Mouse (Mus musculus): ENCODE measurements around the gene Rpsa. TPM values are rescaled to one million over a fixed set of nuclear protein-coding genes. Genes with fewer than 3 reads are reported as not detected.

The Rpsa gene
- 1,547 TPM for polyA plus RNA-seq (2017; shearing (Covaris generic))

DNA sequence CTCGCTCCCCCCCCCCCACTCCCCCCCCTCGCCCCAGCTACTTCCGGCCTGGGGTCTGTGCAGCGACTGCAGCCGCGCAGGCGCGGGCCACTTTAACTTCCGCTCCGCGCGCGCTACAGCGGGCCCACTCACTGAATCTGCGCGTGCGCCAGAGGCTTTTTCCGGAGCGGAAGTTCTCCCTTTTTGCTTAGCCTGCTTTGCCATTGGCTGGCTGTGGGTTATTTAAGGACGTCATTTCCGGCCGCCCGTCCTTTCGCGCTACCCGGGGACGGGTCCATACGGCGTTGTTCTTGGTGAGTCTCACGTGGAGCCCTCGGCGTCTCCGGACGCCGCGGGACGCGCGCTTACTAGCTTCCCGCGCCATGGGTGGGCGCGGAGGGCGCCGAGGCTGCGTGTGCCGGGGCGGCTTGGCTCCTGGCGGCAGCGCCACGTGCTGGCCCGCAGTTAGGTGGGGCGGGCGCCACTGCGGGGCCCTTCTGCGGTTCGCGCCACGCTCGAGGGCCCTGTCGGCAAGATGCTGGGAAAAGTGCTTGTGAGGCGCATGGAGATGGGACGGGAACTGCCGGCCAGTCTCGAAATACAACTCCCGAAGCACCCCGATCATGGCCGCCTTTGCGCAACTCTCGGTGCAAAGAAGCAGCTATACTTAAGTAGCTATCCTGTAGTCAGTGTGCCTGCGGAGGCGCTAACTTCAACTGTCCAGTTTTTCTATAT is at the start of gene Rpsa:
Rpsa (plus strand) TSS at position 152 of the 714 bp plus-strand sequence.

GRCm38 (mm10) chr9:120091696-120092238 is 35.7 kb upstream of the Rpsa start, which contains the start of gene Ccr8:
Gene Ccr8, plus strand, starts transcription at chr9:120092114.

DNA sequence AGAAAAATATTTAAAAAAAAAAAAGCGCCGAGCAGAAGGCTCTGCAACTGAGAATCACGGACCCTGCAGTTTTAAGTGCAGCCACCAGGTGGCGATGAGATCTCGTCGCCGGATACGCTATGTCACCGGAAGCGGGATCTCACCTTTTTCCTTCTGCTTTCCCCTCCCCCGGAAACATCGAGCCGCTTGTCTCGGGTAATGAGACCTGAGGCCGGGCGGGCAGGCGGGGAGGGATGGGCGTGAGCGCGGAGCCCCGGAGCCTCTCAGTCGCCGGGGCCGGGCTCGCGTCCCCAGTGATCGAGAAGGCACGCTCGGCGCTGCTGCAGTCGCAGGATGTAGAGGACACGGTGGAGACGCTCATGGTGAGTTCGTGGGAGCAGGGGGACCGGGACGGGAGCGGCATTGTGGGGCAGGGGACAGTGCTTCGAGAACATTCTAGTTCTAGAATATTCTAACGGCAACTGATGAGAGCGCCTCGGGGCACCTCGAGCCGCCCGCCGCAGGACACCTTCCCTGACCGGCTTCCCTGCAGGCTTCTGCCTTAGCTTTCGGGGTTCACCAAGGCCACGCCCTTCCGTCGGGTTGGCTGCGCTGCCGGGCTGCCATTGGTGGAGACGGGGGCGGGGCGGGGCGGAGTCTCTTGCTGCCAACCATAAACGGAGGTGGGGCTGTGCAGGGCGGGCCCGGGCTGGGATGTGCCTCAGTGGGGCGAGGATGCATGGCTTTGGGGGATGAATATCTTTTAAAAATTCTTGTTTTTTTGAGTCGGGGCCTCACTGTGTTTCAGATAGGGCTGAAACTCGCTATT is 17.1 kb upstream of the Rpsa start, which contains the start of gene Slc25a38:
Slc25a38 (plus strand) TSS at position 164 of the 808 bp plus-strand sequence.

GRCm38 (mm10) chr9:120149222-120149828 is 21.8 kb downstream of the Rpsa start, which contains the start of gene Mobp:
Gene Mobp, plus strand, starts transcription at chr9:120149707.

Other genes starting within 250 kb of the Rpsa start
- 76.9 TPM for gene Wdr48, start 232.8 kb upstream of the Rpsa start, polyA plus RNA-seq (2017; shearing (Covaris generic))
- 15.9 TPM for gene Gorasp1, start 190.1 kb upstream of the Rpsa start, polyA plus RNA-seq (2017; shearing (Covaris generic))
- gene Ttc21a, start 190.1 kb upstream of the Rpsa start, polyA plus RNA-seq (2017; shearing (Covaris generic)), result 0.09 TPM
- gene Csrnp1, start 143.0 kb upstream of the Rpsa start, polyA plus RNA-seq (2017; shearing (Covaris generic)), result 65.0 TPM
- not detected for gene Xirp1, start 104.1 kb upstream of the Rpsa start, polyA plus RNA-seq (2017; shearing (Covaris generic))
- 0.44 TPM for gene Cx3cr1, start 57.8 kb upstream of the Rpsa start, polyA plus RNA-seq (2017; shearing (Covaris generic))
- 127 TPM for gene Ccr8, start 35.6 kb upstream of the Rpsa start, polyA plus RNA-seq (2017; shearing (Covaris generic))
- 56.7 TPM for gene Slc25a38, start 17.3 kb upstream of the Rpsa start, polyA plus RNA-seq (2017; shearing (Covaris generic))
- gene Mobp, start 22.0 kb downstream of the Rpsa start, polyA plus RNA-seq (2017; shearing (Covaris generic)), result 0.13 TPM
- gene Myrip, start 173.8 kb downstream of the Rpsa start, polyA plus RNA-seq (2017; shearing (Covaris generic)), result not detected